Mouse (Mus musculus) lung, embryonic 15.5 days (tissue): ENCODE data around the gene Nkd1. TPM values are rescaled to one million over a fixed set of nuclear protein-coding genes. Genes with fewer than 3 reads are reported as not detected.

Source experiments
- polyA plus RNA-seq: library from polyadenylated mRNA; unstranded; fragments of >200 nt; fragmentation: Nextera tagmentation; extraction: Ambion mirVana; gene quantifications from 2 replicates; pipeline ENCODE4 v1.2.1, GENCODE M21; 2015

Gene Nkd1
- polyA plus RNA-seq, 1 experiment from 2014 or later = 56.4 TPM

Other genes starting within 250 kb of the Nkd1 start
- 12.7 and 13.9 TPM in 2 replicates for gene Adcy7, start 249.0 kb upstream of the Nkd1 start, polyA plus RNA-seq
- 66.8 and 74.2 TPM in 2 replicates for gene Brd7, start 159.2 kb upstream of the Nkd1 start, polyA plus RNA-seq
- 2.3 and 2.7 TPM in 2 replicates for gene Snx20, start 114.8 kb downstream of the Nkd1 start, polyA plus RNA-seq
- gene Nod2, start 126.0 kb downstream of the Nkd1 start, polyA plus RNA-seq = 0.11 and 0.21 TPM in 2 replicates
- gene Cyld, start 175.7 kb downstream of the Nkd1 start, polyA plus RNA-seq = 13.2 and 15.8 TPM in 2 replicates